Mouse (Mus musculus): ENCODE results near the gene Olfr681.
"Not testable (repeated sequence)": the region's sequence is repeated elsewhere in the genome, so short reads cannot be mapped to it uniquely, and the experiment has no call there.

The Olfr681 gene

DNA sequence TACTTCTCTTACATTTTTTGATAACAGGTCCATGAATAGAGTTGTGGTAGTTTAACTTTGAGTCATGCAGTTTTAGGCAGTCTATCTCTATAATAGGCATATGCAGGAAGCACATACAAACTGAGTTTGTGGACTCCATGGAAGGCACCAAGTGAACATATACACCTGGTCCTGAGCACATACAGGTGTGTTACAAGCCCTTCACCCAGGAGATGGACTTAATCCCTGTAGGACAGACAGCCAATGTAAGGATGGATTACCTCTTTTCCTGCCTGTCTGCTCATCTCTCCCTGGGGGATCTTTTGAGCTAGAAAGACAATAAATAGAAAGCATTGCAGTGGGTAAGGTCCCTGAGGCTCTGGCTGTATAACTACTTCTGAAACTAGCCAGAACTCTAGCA, at the start of gene Olfr681:
TSS of gene Olfr681 (plus strand) at position 301 of the 400 bp plus-strand sequence.
- DNase-seq (ENCODE audit: low spot score) = no peak

GRCm38 (mm10) chr7:105080905-105081304, 35.7 kb upstream of the Olfr681 start, which contains the start of gene Olfr679:
Gene Olfr679 (plus strand): TSS chr7:105081205.
- DNase-seq (ENCODE audit: low spot score) = no peak

- not testable (repeated sequence) for DNase-seq (ENCODE audit: low spot score)
These were observed 23.9 kb upstream of the Olfr681 start, which contains the start of gene Olfr680-ps1 for GRCm38 (mm10) chr7:105092717-105093116. Gene Olfr680-ps1 (minus strand): TSS chr7:105092817.

DNA sequence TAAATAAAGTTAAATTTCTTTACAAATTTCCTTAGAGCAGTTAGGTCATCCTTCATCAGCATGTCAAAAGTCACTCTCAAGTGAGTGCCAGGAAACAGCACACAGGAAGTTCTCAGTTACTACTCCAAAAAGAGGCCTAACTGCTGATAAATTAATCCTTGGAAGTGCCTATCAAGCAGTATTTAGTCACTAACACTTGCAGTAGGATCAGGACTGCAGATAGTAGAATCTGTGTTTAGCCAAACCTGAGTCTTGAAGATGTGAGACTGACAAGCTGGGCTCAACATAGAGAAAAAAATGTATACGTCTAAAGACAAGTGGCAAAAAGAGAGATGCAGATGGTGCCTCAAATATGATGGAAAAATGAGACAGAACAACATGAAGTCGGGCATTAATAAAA, 24.6 kb downstream of the Olfr681 start:
- DNase-seq (ENCODE audit: low spot score) = no peak

DNA sequence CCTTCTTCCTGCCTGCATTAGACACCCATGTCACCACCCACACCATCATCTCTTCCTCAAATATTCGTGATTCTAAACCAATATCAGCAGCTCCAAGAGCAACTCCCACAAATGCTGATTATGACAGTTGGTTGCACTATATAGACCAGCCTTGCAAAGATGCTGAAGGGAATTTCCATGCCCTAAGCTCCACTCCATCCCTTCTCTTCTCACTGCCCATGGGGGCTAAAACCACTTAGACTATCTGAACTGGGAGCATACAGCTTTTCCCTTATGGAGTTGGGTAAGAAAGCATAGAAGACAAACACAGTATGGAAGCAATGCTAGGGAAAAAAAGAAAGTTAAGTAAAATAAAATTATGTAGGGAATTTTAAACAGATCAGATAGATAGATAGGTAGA, 30.3 kb downstream of the Olfr681 start, which contains the start of gene Olfr683:
TSS of gene Olfr683 (minus strand) at position 101 of the 400 bp plus-strand sequence.
- DNase-seq (ENCODE audit: low spot score) = no peak

GRCm38 (mm10) chr7:105163553-105163952, 46.9 kb downstream of the Olfr681 start, which contains the start of gene Olfr684:
Gene Olfr684 (minus strand): TSS chr7:105163653.
- no peak for DNase-seq (ENCODE audit: low spot score)

DNA sequence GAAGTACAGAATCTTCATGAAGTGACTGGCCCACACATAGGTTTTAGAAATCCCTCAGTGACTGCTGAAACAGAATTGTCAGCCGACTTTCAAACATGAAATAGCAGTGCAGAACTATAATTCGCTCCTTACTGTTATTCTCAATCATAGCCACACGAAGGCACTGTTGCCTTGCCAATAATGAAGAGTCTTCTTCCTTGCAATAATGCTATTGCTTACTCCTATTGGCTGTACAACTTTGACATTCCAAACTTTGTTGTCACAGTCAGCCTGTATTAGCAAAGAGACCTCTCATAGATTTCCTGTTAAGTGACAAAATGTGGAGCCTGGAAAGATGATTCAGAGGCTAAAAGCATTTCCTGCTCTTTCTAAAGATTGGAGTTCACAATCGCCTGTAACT, 54.1 kb downstream of the Olfr681 start:
- DNase-seq (ENCODE audit: low spot score) = peak; percentile 52
